ENCODE assay signal across 13 mouse cellular contexts in the genomic region with DNA sequence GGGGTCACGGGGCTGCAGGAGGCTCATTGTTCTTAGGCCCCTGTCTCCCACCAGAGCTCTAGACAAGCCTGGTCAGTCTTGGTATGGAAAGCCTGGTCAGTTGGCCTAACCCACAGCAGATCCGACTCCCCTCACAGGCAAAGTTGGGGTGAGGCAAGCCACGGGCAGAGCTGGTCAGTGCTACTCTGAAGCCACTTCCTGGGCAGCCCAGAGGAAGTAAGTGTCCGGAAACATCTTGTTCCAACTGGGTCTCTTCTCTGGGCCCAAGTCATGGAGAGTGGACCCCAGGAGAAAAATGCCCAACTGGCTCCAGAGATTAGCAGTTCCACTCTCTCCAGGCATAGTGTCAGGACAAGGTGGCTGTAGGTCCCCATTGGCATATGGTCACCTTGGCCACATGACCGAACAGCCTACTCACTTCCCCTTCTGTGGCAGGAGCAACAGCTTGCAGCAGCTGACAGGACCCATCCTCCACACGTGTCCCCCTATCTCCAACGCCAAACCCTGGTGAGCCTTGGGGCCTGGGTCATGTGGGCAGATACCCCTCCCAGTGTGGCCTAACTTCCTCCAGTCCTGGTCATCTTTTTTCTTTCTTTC. TPM values are rescaled to one million over a fixed set of nuclear protein-coding genes. Genes with fewer than 3 reads are reported as not detected.
DNase-seq lines count a peak whose midpoint lies in the region; ATAC-seq and TF ChIP-seq lines count a peak whose summit lies in the region.
"Had no signal": no experiment of that assay in that cellular context is flagged by ENCODE, and none has a peak within 500 bp of the region (broad histone marks: within the 10 kb centered on the region; RNA-seq: fewer than 3 reads in every experiment).

No protein-coding gene starts in this region.

- H3K4me3 ChIP-seq in CH12.LX (replicated peaks in 1 of 3; ENCODE audit: low read depth in 2 of 3, low read length in 2 of 3, poor library complexity in 1 of 3), result peak overlapping the region in 1 of 3 experiments; percentile 0
- no peak overlapping the region for H3K4me3 ChIP-seq in liver, postnatal 0 days (ENCODE audit: low read depth, low read length)
- H3K4me3 ChIP-seq: heart, embryonic 15.5 days; limb, embryonic 13.5 days; midbrain, embryonic 10.5 days; neural tube, embryonic 13.5 days had no signal

- peak overlapping the region; percentile 29 for H3K27ac ChIP-seq in CH12.LX (ENCODE audit: insufficient read depth, low read depth)
- H3K27ac ChIP-seq in liver, postnatal 0 days (ENCODE audit: low read depth), result peak overlapping the region; percentile 48
- H3K27ac ChIP-seq: heart, embryonic 15.5 days; limb, embryonic 13.5 days; midbrain, embryonic 10.5 days; neural tube, embryonic 13.5 days had no signal

- WGBS in liver, postnatal 0 days (ENCODE audit: insufficient replicate concordance), result 45% methylated on average over 7 of the region's 7 CpGs

- TF ChIP-seq POLR2A in CH12.LX (IDR thresholded peaks at IDR 0.05; ENCODE audit: low read depth, low read length), result no peak

- peaks cover 93% of the 10 kb centered on the region for H3K79me2 ChIP-seq in CH12.LX (replicated peaks; ENCODE audit: control insufficient read depth, extremely low read depth, insufficient read depth, poor library complexity, severe bottlenecking)

- H3K36me3 ChIP-seq in CH12.LX (replicated peaks in 1 of 2; ENCODE audit: control insufficient read depth in 1 of 2, insufficient read depth in 1 of 2, low read length in 1 of 2), result peaks cover 29 to 92% of the 10 kb centered on the region in 2 experiments
- H3K36me3 ChIP-seq in liver, postnatal 0 days (replicated peaks; ENCODE audit: insufficient read depth, low read length), result peaks cover 3% of the 10 kb centered on the region; the same call in 1 of the 2 replicates
- H3K36me3 ChIP-seq: heart, embryonic 15.5 days; midbrain, embryonic 10.5 days; neural tube, embryonic 13.5 days had no signal

- H3K4me1 ChIP-seq in CH12.LX (ENCODE audit: control insufficient read depth in 1 of 2, insufficient read depth in 2 of 2), result peaks cover 64 to 89% of the 10 kb centered on the region in 2 experiments
- H3K4me1 ChIP-seq in liver, postnatal 0 days (ENCODE audit: insufficient read depth), result peaks cover 44% of the 10 kb centered on the region

- no peak overlapping the region for H3K9ac ChIP-seq in CH12.LX (ENCODE audit: insufficient read depth, low read depth)
- H3K9ac ChIP-seq in liver, postnatal 0 days (replicated peaks), result 0 out of 2 replicates have a peak overlapping the region, but pooled peaks have one; percentile 26
- H3K9ac ChIP-seq: heart, embryonic 15.5 days; limb, embryonic 13.5 days; neural tube, embryonic 13.5 days had no signal

- ATAC-seq in liver, postnatal 0 days, result peak; percentile 33; the same call in 1 of the 2 replicates
- ATAC-seq in inflammation-experienced regulatory T-cells, adult 6 months, result no peak

- no peak for TF ChIP-seq CTCF in CH12.LX (conservative IDR thresholded peaks at IDR 0.05 in 1 of 2, IDR thresholded peaks at IDR 0.05 in 1 of 2; ENCODE audit: low read depth in 2 of 2, low read length in 2 of 2)
- TF ChIP-seq CTCF in liver, postnatal 0 days (IDR thresholded peaks at IDR 0.05; ENCODE audit: low read depth), result no peak

- TF ChIP-seq EP300 in CH12.LX (IDR thresholded peaks at IDR 0.05; ENCODE audit: low read length), result peak; percentile 72
- no peak for TF ChIP-seq EP300 in liver, postnatal 0 days (IDR thresholded peaks at IDR 0.05; ENCODE audit: low read depth)

- dilution Hi-C loops in CH12.LX (cut with MboI; ENCODE audit: extremely low pct_ligation_motif_present, extremely low pct_unique_long_range_greater_than_20kb, low sequenced_read_pairs), result no loop called here

- peak; percentile 97 for DNase-seq in heart, adult 11 months
- DNase-seq in heart, adult 8-10 months (ENCODE audit: low spot score), result no peak
- peak; percentile 49 for DNase-seq in CH12.LX (ENCODE audit: extremely low read depth)
- DNase-seq in cerebellum, postnatal 10 days, result peak; percentile 42 to 48
- DNase-seq in liver, postnatal 0 days, result peak; percentile 55
- DNase-seq in adrenal gland, adult 2 months, result no peak
- DNase-seq in adrenal gland, postnatal 36 days, result no peak
- DNase-seq: right cerebral cortex, postnatal 4 days had no signal

- TF ChIP-seq RAD21 in CH12.LX (IDR thresholded peaks at IDR 0.05; ENCODE audit: low read depth, low read length), result no peak

- H3K9me3 ChIP-seq in CH12.LX (replicated peaks; ENCODE audit: low read length), result no peaks in the 10 kb centered on the region
- H3K9me3 ChIP-seq in liver, postnatal 0 days (ENCODE audit: low read length), result no peaks in the 10 kb centered on the region
- H3K9me3 ChIP-seq: heart, embryonic 15.5 days; limb, embryonic 13.5 days; midbrain, embryonic 10.5 days; neural tube, embryonic 13.5 days had no signal

- in situ Hi-C loops in CH12.LX (cut with MboI; ENCODE audit: low pct_ligation_motif_present, low pct_unique_long_range_greater_than_20kb, low sequenced_read_pairs), result no loop called here

- H3K4me2 ChIP-seq in CH12.LX (ENCODE audit: insufficient read depth, low read depth, poor library complexity, severe bottlenecking), result no peak overlapping the region
- H3K4me2 ChIP-seq in liver, postnatal 0 days (ENCODE audit: low read depth, low read length), result no peak overlapping the region
- H3K4me2 ChIP-seq: heart, embryonic 15.5 days; limb, embryonic 13.5 days; neural tube, embryonic 13.5 days had no signal

- no peaks in the 10 kb centered on the region for H3K27me3 ChIP-seq in CH12.LX (replicated peaks)
- H3K27me3 ChIP-seq in liver, postnatal 0 days (ENCODE audit: insufficient read depth, low read length), result no peaks in the 10 kb centered on the region
- H3K27me3 ChIP-seq: heart, embryonic 15.5 days; limb, embryonic 13.5 days had no signal

TF ChIP-seq in CH12.LX, 34 proteins besides CTCF, POLR2A, EP300 and RAD21:
- no peak for TF ChIP-seq TBP (conservative IDR thresholded peaks at IDR 0.05; ENCODE audit: low read depth, low read length)
- no peak for TF ChIP-seq CHD1 (IDR thresholded peaks at IDR 0.05; ENCODE audit: low read depth, low read length)
- no peak for TF ChIP-seq ZC3H11A (IDR thresholded peaks at IDR 0.05; ENCODE audit: low read depth, low read length)
- peak; percentile 82 for TF ChIP-seq MAX (IDR thresholded peaks at IDR 0.05; ENCODE audit: low read length)
- no peak for TF ChIP-seq ZKSCAN1 (IDR thresholded peaks at IDR 0.05; ENCODE audit: borderline replicate concordance, low read depth, low read length)
- TF ChIP-seq KAT2A (IDR thresholded peaks at IDR 0.05; ENCODE audit: insufficient replicate concordance, low read length), result no peak
- TF ChIP-seq IRF4 (IDR thresholded peaks at IDR 0.05; ENCODE audit: low read depth, low read length), result peak; percentile 77
- TF ChIP-seq MEF2A (IDR thresholded peaks at IDR 0.05; ENCODE audit: borderline replicate concordance, low read depth, low read length), result no peak
- TF ChIP-seq TCF12 (IDR thresholded peaks at IDR 0.05; ENCODE audit: low read depth, low read length), result peak; percentile 41; the same call in 1 of the 2 replicates
- TF ChIP-seq ZMIZ1 (IDR thresholded peaks at IDR 0.05; ENCODE audit: low read depth, low read length), result no peak
- peak; percentile 89 for TF ChIP-seq BHLHE40 (IDR thresholded peaks at IDR 0.05; ENCODE audit: low read depth, low read length)
- peak; percentile 61; the same call in 1 of the 2 replicates for TF ChIP-seq MYC (IDR thresholded peaks at IDR 0.05; ENCODE audit: low read depth, low read length)
- no peak for TF ChIP-seq RCOR1 (conservative IDR thresholded peaks at IDR 0.05; ENCODE audit: low read depth, low read length)
- TF ChIP-seq ELF1 (IDR thresholded peaks at IDR 0.05; ENCODE audit: low read depth, low read length), result peak; percentile 33; the same call in 1 of the 2 replicates
- TF ChIP-seq USF1 (IDR thresholded peaks at IDR 0.05; ENCODE audit: low read depth, low read length), result peak; percentile 67
- no peak for TF ChIP-seq NELFE (IDR thresholded peaks at IDR 0.05; ENCODE audit: low read depth, low read length)
- peak; percentile 49 for TF ChIP-seq USF2 (conservative IDR thresholded peaks at IDR 0.05; ENCODE audit: low read depth, low read length)
- TF ChIP-seq SIN3A (IDR thresholded peaks at IDR 0.05; ENCODE audit: low read length), result peak; percentile 68; the same call in 1 of the 2 replicates
- peak; percentile 75 for TF ChIP-seq ETS1 (conservative IDR thresholded peaks at IDR 0.05; ENCODE audit: low read depth, low read length)
- peak; percentile 84 for TF ChIP-seq MXI1 (IDR thresholded peaks at IDR 0.05; ENCODE audit: low read depth, low read length)
- peak; percentile 54; the same call in 1 of the 2 replicates for TF ChIP-seq CHD2 (IDR thresholded peaks at IDR 0.05; ENCODE audit: low read length)
- no peak for TF ChIP-seq ZNF384 (IDR thresholded peaks at IDR 0.05; ENCODE audit: low read depth, low read length)

RNA-seq across cellular contexts. Expression of gene Prkcd, which starts 5.9 kb away (rescaled TPM):
- 10 to 100 TPM in 3 of 4 experiments, 1 to 10 TPM in 1; 7.1 to 13.4 (median 11.6) TPM for total RNA-seq in heart, adult 8-10 months (2022)
- total RNA-seq in CH12.LX (2012; rRNA removed) (109 and 110 TPM in 2 replicates), CH12.LX (2014; rRNA removed) (119 and 122 TPM in 2 replicates)
- polyA plus RNA-seq in CH12.LX (2012; ENCODE audit: insufficient read length, low read depth), result 186 and 189 TPM in 2 replicates
- polyA plus RNA-seq in liver, postnatal 0 days (2015; fragmentation: Nextera tagmentation; extraction: Ambion mirVana), result 16.7 and 17.8 TPM in 2 replicates
- polyA plus RNA-seq in inflammation-experienced regulatory T-cells, adult 6 months (2017; shearing (Covaris generic)), result 10 to 100 TPM; 23.4 to 30.9 (median 28.3) TPM
- 100 to 1,000 TPM in 1 of 2 experiments, 10 to 100 TPM in 1; 83.4 to 367 TPM for total RNA-seq in adrenal gland, adult 2 months (2021)
- polyA plus RNA-seq in adrenal gland, adult 2 months (2012; rRNA removed), result 266 and 407 TPM in 2 replicates
- 100 to 1,000 TPM; 101 to 162 TPM for total RNA-seq in adrenal gland, postnatal 36 days (2021)

RNA-seq across cellular contexts. Expression of gene Rft1, which starts 34.1 kb away (rescaled TPM):
- total RNA-seq in heart, adult 8-10 months (2022), result 1 to 10 TPM; 6.6 to 8.0 (median 7.4) TPM
- total RNA-seq in CH12.LX (2012; rRNA removed), result 12.0 and 13.5 TPM in 2 replicates
- total RNA-seq in CH12.LX (2014; rRNA removed), result 25.8 and 26.0 TPM in 2 replicates
- 15.3 and 17.7 TPM in 2 replicates for polyA plus RNA-seq in CH12.LX (2012; ENCODE audit: insufficient read length, low read depth)
- 6.6 and 7.0 TPM in 2 replicates for polyA plus RNA-seq in liver, postnatal 0 days (2015; fragmentation: Nextera tagmentation; extraction: Ambion mirVana)
- 10 to 100 TPM; 10.9 to 17.1 (median 15.5) TPM for polyA plus RNA-seq in inflammation-experienced regulatory T-cells, adult 6 months (2017; shearing (Covaris generic))
- 10 to 100 TPM; 24.7 to 25.4 TPM for total RNA-seq in adrenal gland, adult 2 months (2021)
- polyA plus RNA-seq in adrenal gland, adult 2 months (2012; rRNA removed), result 16.3 and 17.1 TPM in 2 replicates
- 10 to 100 TPM; 25.5 to 33.2 TPM for total RNA-seq in adrenal gland, postnatal 36 days (2021)

Comparison
In these comparisons a context has a peak if more than half of its experiments do, and no peak if none do; other contexts are left out.
1. DNase-seq: peak in heart, adult 11 months (single experiment), CH12.LX (single experiment), cerebellum, postnatal 10 days (2 of 2) and liver, postnatal 0 days (single experiment); none in heart, adult 8-10 months (single experiment), adrenal gland, adult 2 months (single experiment) and adrenal gland, postnatal 36 days (0 of 2).
2. RNA of gene Prkcd, which starts 5.9 kb away (total RNA-seq): 83.4 to 367 TPM in adrenal gland, adult 2 months, 101 to 162 TPM in adrenal gland, postnatal 36 days and 109 to 122 TPM in CH12.LX; 7.1 to 13.4 TPM in heart, adult 8-10 months; every median in the first group is over 4 times any median in the second.